Mouse (Mus musculus) neural tube, embryonic 11.5 days (tissue): ENCODE measurements at regions not wholly inside any gene's neighbourhood (a gene's known extent, or its start where the extent isn't known, plus 50 kb on each side); places are given as distances from the start of the nearest gene placed in this dataset.

Experiments
- ATAC-seq: fragments of 200-750 bp; cut with Nextera tagmentation; 2 replicates; pipeline ENCODE4 v1.8.0; 2017; ENCODE audit warnings: moderate number of reproducible peaks, mild to moderate bottlenecking, moderate TSS enrichment, moderate library complexity; ENCODE audit not compliant: insufficient read depth, low FRiP score, low TSS enrichment
- DNase-seq: peaks from one replicate; pipeline ENCODE4 v3.0.0-alpha.2; 2015; ENCODE audit warnings: low spot score
- H3K27ac ChIP-seq: fragments of 300-500 bp; sonication (generic); 2 replicates; pipeline ENCODE4 v1.5.1; 2014; ENCODE audit warnings: low read depth, mild to moderate bottlenecking, low read length
- H3K27me3 ChIP-seq: fragments of 300-500 bp; sonication (generic); 2 replicates; pipeline ENCODE4 v1.6.1; 2014; ENCODE audit warnings: mild to moderate bottlenecking, low read length, mixed read lengths; ENCODE audit not compliant: control insufficient read depth, insufficient read depth
- H3K36me3 ChIP-seq: fragments of 300-500 bp; sonication (generic); 2 replicates; pipeline ENCODE4 v1.6.1; 2014; ENCODE audit warnings: mild to moderate bottlenecking, low read length, moderate library complexity, mixed read lengths; ENCODE audit not compliant: control insufficient read depth, insufficient read depth
- H3K4me1 ChIP-seq: fragments of 300-500 bp; sonication (generic); 2 replicates; pipeline ENCODE4 v1.6.1; 2014; ENCODE audit warnings: low read length, mixed read lengths; ENCODE audit not compliant: control insufficient read depth, insufficient read depth
- H3K4me2 ChIP-seq: fragments of 300-500 bp; sonication (generic); 2 replicates; pipeline ENCODE4 v1.6.1; 2014; ENCODE audit warnings: low read depth, mild to moderate bottlenecking, moderate library complexity
- H3K4me3 ChIP-seq: fragments of 300-500 bp; sonication (generic); 2 replicates; pipeline ENCODE4 v1.5.1; 2014; ENCODE audit warnings: low read depth, low read length
- H3K9ac ChIP-seq: fragments of 300-500 bp; sonication (generic); 2 replicates; pipeline ENCODE4 v1.6.1; 2014; ENCODE audit warnings: mild to moderate bottlenecking, low read length
- H3K9me3 ChIP-seq: fragments of 300-500 bp; sonication (generic); 2 replicates; pipeline ENCODE4 v1.6.1; 2016; ENCODE audit warnings: low read length; ENCODE audit not compliant: control insufficient read depth
- WGBS: fragments of 180-500 bp; shearing (Covaris S2); extraction: QIAGEN DNeasy Blood & Tissue Kit; methylation state at CpG from one replicate; pipeline ENCODE4 v1.1.7; 2014; 5-methylcytosine and 5-hydroxymethylcytosine counted together

DNA sequence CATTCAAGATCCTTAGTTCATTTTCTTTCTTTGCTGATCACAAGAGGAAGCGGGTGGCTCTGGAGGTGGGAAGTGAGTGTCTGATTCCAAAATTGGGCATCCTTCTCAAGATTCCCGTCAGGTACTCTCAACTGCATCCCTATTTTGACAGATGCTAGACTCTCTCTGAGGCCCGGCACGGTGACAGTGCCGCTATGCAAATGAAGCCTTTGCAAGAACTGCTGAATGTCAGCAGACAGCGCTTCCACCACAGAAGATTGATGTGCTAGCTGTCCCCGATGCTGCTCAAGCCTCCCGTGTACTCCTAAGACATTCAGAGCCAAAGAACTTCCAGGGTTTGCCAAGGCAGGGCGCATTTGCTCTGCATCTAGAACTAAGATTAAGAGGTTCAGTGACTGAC, 50.9 kb upstream of the Cpne4 start:
- ATAC-seq (no peak), DNase-seq (no peak)
- Histone ChIP-seq H3K4me3 (no peak overlapping the region), H3K9ac (no peak overlapping the region), H3K9me3 (no peaks in the 10 kb centered on the region), H3K27me3 (no peaks in the 10 kb centered on the region), H3K4me2 (no peak overlapping the region), H3K4me1 (no peaks in the 10 kb centered on the region), H3K27ac (no peak overlapping the region), H3K36me3 (no peaks in the 10 kb centered on the region)
- 70% methylated on average over 9 of the region's 9 CpGs for WGBS

- no peak overlapping the region for H3K9ac ChIP-seq
- no peaks in the 10 kb centered on the region for H3K4me1 ChIP-seq
- no peak for ATAC-seq
- no peak overlapping the region for H3K27ac ChIP-seq
- no peak overlapping the region for H3K4me3 ChIP-seq
- H3K27me3 ChIP-seq, result no peaks in the 10 kb centered on the region
- no peak for DNase-seq
- H3K4me2 ChIP-seq, result no peak overlapping the region
- H3K36me3 ChIP-seq, result no peaks in the 10 kb centered on the region
- no peaks in the 10 kb centered on the region for H3K9me3 ChIP-seq
Measured at GRCm38 (mm10) chr9:104490696-104491095, 56.4 kb upstream of the Cpne4 start.

- H3K4me1 ChIP-seq, result no peaks in the 10 kb centered on the region
- H3K9ac ChIP-seq, result no peak overlapping the region
- H3K36me3 ChIP-seq, result no peaks in the 10 kb centered on the region
- H3K4me3 ChIP-seq, result no peak overlapping the region
- no peak for DNase-seq
- H3K9me3 ChIP-seq, result no peaks in the 10 kb centered on the region
- ATAC-seq, result no peak
- no peak overlapping the region for H3K27ac ChIP-seq
- 81% methylated on average over 6 of the region's 6 CpGs for WGBS
- H3K4me2 ChIP-seq, result no peak overlapping the region
- H3K27me3 ChIP-seq, result no peaks in the 10 kb centered on the region
Measured at GRCm38 (mm10) chr9:104489383-104489782, 57.7 kb upstream of the Cpne4 start.

GRCm38 (mm10) chr9:104482440-104482839, 64.6 kb upstream of the Cpne4 start:
- H3K4me3 ChIP-seq, result no peak overlapping the region
- no peaks in the 10 kb centered on the region for H3K36me3 ChIP-seq
- H3K4me1 ChIP-seq, result no peaks in the 10 kb centered on the region
- no peak overlapping the region for H3K27ac ChIP-seq
- no peaks in the 10 kb centered on the region for H3K27me3 ChIP-seq
- no peak overlapping the region for H3K9ac ChIP-seq
- no peak for DNase-seq
- no peak overlapping the region for H3K4me2 ChIP-seq
- no peak for ATAC-seq
- H3K9me3 ChIP-seq, result no peaks in the 10 kb centered on the region
- WGBS, result 81% methylated on average over 5 of the region's 5 CpGs

DNA sequence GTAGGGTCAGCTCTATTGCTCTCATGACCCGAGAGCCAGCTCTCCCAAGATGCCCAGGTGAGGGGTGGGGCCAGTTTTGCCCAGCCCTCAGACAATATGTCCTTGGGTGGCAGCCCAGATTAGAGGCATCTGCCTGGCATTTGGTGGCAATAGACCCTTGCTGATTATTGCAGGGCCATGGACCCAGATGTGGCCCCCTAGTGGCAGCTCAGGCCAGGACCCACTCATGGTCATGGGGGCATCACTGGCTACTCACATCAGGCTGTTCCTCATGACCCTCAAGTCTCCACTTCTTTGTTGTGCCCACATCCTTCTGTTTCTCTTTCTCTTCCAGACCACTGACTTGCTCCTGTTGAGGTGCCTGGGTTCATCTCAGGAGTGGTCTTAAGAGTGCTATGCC, 66.4 kb upstream of the Cpne4 start:
- Histone ChIP-seq H3K9ac (no peak overlapping the region), H3K27ac (no peak overlapping the region), H3K4me1 (no peaks in the 10 kb centered on the region), H3K36me3 (no peaks in the 10 kb centered on the region), H3K9me3 (no peaks in the 10 kb centered on the region), H3K4me3 (no peak overlapping the region), H3K27me3 (no peaks in the 10 kb centered on the region), H3K4me2 (no peak overlapping the region)
- no peak for ATAC-seq
- WGBS, result 64% methylated on average over 1 of the region's 1 CpGs
- DNase-seq, result no peak

DNA sequence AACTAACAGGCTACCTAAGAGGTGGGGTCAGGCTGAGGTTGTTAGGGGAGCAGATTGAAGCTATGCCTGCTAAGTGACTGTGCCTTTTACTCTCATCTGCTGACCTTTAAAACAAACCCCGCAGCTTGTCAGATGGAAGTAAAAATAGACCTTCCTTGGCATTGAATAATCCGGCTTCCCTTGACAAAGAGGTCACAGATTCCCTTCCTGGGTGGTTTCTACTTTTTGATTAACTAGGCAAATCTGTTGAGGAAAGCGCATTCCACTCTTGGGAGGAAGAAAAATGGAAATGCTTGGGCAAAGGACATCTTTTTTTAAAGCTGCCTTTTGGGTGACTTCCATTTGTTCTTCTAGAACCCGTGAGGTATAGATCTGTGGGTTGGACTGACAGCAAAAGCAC, 72.3 kb upstream of the Cpne4 start:
- no peak for DNase-seq
- WGBS, result 75% methylated on average over 4 of the region's 4 CpGs
- Histone ChIP-seq H3K4me3 (no peak overlapping the region), H3K27ac (no peak overlapping the region), H3K9me3 (no peaks in the 10 kb centered on the region), H3K27me3 (no peaks in the 10 kb centered on the region), H3K4me2 (no peak overlapping the region), H3K36me3 (no peaks in the 10 kb centered on the region), H3K9ac (no peak overlapping the region), H3K4me1 (no peaks in the 10 kb centered on the region)
- ATAC-seq, result no peak

GRCm38 (mm10) chr9:104467238-104467637, 79.8 kb upstream of the Cpne4 start:
- Histone ChIP-seq H3K36me3 (no peaks in the 10 kb centered on the region), H3K9me3 (no peaks in the 10 kb centered on the region), H3K9ac (no peak overlapping the region), H3K4me2 (no peak overlapping the region), H3K4me1 (no peaks in the 10 kb centered on the region), H3K4me3 (no peak overlapping the region), H3K27me3 (no peaks in the 10 kb centered on the region), H3K27ac (no peak overlapping the region)
- DNase-seq (no peak), ATAC-seq (no peak)
- WGBS, result 79% methylated on average over 1 of the region's 1 CpGs

- no peak for ATAC-seq
- H3K4me1 ChIP-seq, result no peaks in the 10 kb centered on the region
- H3K4me2 ChIP-seq, result no peak overlapping the region
- H3K27ac ChIP-seq, result no peak overlapping the region
- DNase-seq, result no peak
- H3K36me3 ChIP-seq, result no peaks in the 10 kb centered on the region
- no peak overlapping the region for H3K4me3 ChIP-seq
- no peaks in the 10 kb centered on the region for H3K9me3 ChIP-seq
- 92% methylated on average over 4 of the region's 4 CpGs for WGBS
- H3K9ac ChIP-seq, result no peak overlapping the region
- no peaks in the 10 kb centered on the region for H3K27me3 ChIP-seq
Measured at GRCm38 (mm10) chr9:104463701-104464100, 83.4 kb upstream of the Cpne4 start.

GRCm38 (mm10) chr9:104460133-104460532, 87.0 kb upstream of the Cpne4 start:
- Histone ChIP-seq H3K4me2 (no peak overlapping the region), H3K27ac (no peak overlapping the region), H3K27me3 (no peaks in the 10 kb centered on the region), H3K9ac (no peak overlapping the region), H3K4me1 (no peaks in the 10 kb centered on the region), H3K36me3 (no peaks in the 10 kb centered on the region), H3K9me3 (no peaks in the 10 kb centered on the region), H3K4me3 (no peak overlapping the region)
- no peak for ATAC-seq
- no peak for DNase-seq
